Mouse (Mus musculus) forelimb bud, embryonic 11.5 days (tissue): ENCODE data around the gene Olfr1014.

Experiments
- DNase-seq: peaks from one replicate; pipeline ENCODE4 v3.0.0-alpha.2; 2012; ENCODE audit warnings: low read depth, low spot score

The Olfr1014 gene

DNA sequence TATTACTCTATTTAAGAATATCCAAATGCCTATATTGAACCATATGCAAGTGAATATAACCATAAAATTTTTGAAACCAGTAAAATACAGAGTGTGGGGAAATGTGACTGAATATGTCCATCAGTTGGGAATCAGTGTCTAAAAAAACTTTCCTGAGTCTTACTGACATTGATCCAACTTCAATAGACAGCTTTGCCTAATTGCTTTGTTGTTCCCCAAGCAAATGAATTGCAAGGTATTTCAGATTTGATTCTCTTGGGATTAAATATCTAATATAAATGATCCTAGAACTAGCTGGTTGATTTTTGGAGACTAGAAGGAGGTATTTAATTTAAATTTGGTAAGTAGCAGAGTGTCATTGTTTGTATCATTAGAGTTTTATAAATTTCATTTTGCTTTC, at the start of gene Olfr1014:
Gene Olfr1014 (plus strand): TSS at position 301 of the 400 bp plus-strand sequence.
- no peak for DNase-seq

GRCm38 (mm10) chr2:85725793-85726192, 46.7 kb upstream of the Olfr1014 start:
- peak; percentile 28 for DNase-seq

GRCm38 (mm10) chr2:85753822-85754221, 18.7 kb upstream of the Olfr1014 start:
- DNase-seq: no peak

- no peak for DNase-seq
Measured at GRCm38 (mm10) chr2:85762666-85763065, 9.8 kb upstream of the Olfr1014 start, which contains the start of gene Olfr1012. Olfr1012 (minus strand) TSS chr2:85762766.

DNA sequence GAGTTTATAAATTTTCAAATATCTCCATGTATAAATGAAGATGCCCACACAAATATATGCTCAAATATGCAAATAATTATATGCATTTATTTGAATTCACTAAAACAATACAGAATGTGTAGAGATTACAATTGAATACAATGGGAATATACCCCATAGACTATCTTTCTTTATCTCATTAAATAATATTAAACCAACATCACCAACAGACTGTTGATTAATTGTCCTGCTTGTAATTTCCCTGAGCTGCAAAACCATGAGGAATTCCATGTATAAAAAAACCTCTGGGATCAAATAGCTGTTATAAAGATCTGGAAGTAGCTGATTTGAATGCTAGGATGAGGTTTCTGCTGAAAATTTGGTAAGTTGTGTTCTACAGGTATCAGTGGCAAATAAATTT, 5.7 kb upstream of the Olfr1014 start, which contains the start of gene Olfr1013:
Gene Olfr1013 (plus strand): TSS at position 301 of the 400 bp plus-strand sequence.
- no peak for DNase-seq

DNA sequence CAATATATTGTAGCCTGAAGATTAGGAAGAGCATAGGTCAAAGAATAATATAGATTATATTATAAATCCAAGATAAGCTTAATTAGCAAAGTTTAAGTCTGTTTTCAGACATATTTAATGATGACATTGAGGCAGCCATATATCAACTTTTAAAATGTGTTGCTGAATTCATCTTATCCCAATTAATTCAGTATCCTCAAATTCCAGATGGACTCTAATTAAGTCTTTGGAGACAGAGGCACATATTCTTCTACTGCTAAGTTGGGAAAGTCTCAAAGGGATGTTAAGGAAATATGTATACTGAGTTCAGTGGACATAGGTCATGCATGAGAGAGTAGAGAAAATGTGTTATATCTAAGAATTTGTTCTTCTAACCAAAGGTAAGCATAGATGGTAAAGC, 9.2 kb downstream of the Olfr1014 start, which contains the start of gene Olfr1015:
Gene Olfr1015 (plus strand): TSS at position 301 of the 400 bp plus-strand sequence.
- DNase-seq: no peak

- no peak for DNase-seq
Measured at GRCm38 (mm10) chr2:85792331-85792730, 19.8 kb downstream of the Olfr1014 start.

GRCm38 (mm10) chr2:85802444-85802843, 29.9 kb downstream of the Olfr1014 start, which contains the start of gene Olfr1016:
Olfr1016 (minus strand) TSS chr2:85802544.
- no peak for DNase-seq

- DNase-seq: peak; percentile 13
Measured at GRCm38 (mm10) chr2:85804501-85804900, 32.0 kb downstream of the Olfr1014 start.

- DNase-seq: no peak
Measured at GRCm38 (mm10) chr2:85818179-85818578, 45.7 kb downstream of the Olfr1014 start, which contains the start of gene Olfr1018. Olfr1018 (plus strand) TSS chr2:85818479.
